Mouse (Mus musculus): ENCODE measurements around the gene Gm20388.
"Not testable (repeated sequence)": the region's sequence is repeated elsewhere in the genome, so short reads cannot be mapped to it uniquely, and the experiment has no call there.

The Gm20388 gene

GRCm38 (mm10) chr8:123077213-123077612 lies 3166.6 kb downstream of the Gm20388 start:
- DNase-seq (ENCODE audit: low spot score), result no peak

- no peak for DNase-seq (ENCODE audit: low spot score)
Observed at GRCm38 (mm10) chr8:123082993-123083392, 3172.4 kb downstream of the Gm20388 start.

GRCm38 (mm10) chr8:123083610-123084009 lies 3173.0 kb downstream of the Gm20388 start:
- no peak for DNase-seq (ENCODE audit: low spot score)

- DNase-seq (ENCODE audit: low spot score), result no peak
Observed at GRCm38 (mm10) chr8:123087289-123087688, 3176.6 kb downstream of the Gm20388 start.

- no peak for DNase-seq (ENCODE audit: low spot score)
Observed at GRCm38 (mm10) chr8:123097216-123097615, 3186.6 kb downstream of the Gm20388 start.

- no peak for DNase-seq (ENCODE audit: low spot score)
Observed at GRCm38 (mm10) chr8:123097786-123098584, 3187.3 kb downstream of the Gm20388 start.

GRCm38 (mm10) chr8:123100288-123100687 lies 3189.6 kb downstream of the Gm20388 start:
- no peak for DNase-seq (ENCODE audit: low spot score)

GRCm38 (mm10) chr8:123101244-123101643 lies 3190.6 kb downstream of the Gm20388 start:
- DNase-seq (ENCODE audit: low spot score), result no peak

- peak; percentile 94 for DNase-seq (ENCODE audit: low spot score)
Observed at GRCm38 (mm10) chr8:123101735-123102685, 3191.4 kb downstream of the Gm20388 start, which contains the start of gene Rpl13. Gene Rpl13, plus strand, starts transcription at chr8:123102350.

GRCm38 (mm10) chr8:123102855-123103254 lies 3192.2 kb downstream of the Gm20388 start:
- not testable (repeated sequence) for DNase-seq (ENCODE audit: low spot score)

- DNase-seq (ENCODE audit: low spot score), result no peak
Observed at GRCm38 (mm10) chr8:123103285-123103684, 3192.6 kb downstream of the Gm20388 start.

GRCm38 (mm10) chr8:123104046-123104767 lies 3193.6 kb downstream of the Gm20388 start:
- DNase-seq (ENCODE audit: low spot score), result no peak

GRCm38 (mm10) chr8:123105553-123106326 lies 3195.1 kb downstream of the Gm20388 start:
- peak; percentile 72 for DNase-seq (ENCODE audit: low spot score)

- no peak for DNase-seq (ENCODE audit: low spot score)
Observed at GRCm38 (mm10) chr8:123106531-123106930, 3195.9 kb downstream of the Gm20388 start.

GRCm38 (mm10) chr8:123108010-123108409 lies 3197.4 kb downstream of the Gm20388 start:
- DNase-seq (ENCODE audit: low spot score), result no peak

- no peak for DNase-seq (ENCODE audit: low spot score)
Observed at GRCm38 (mm10) chr8:123108953-123109352, 3198.3 kb downstream of the Gm20388 start.

- DNase-seq (ENCODE audit: low spot score), result no peak
Observed at GRCm38 (mm10) chr8:123110649-123111048, 3200.0 kb downstream of the Gm20388 start.

- DNase-seq (ENCODE audit: low spot score), result no peak
Observed at GRCm38 (mm10) chr8:123112892-123113291, 3202.3 kb downstream of the Gm20388 start.

- peak; percentile 31 for DNase-seq (ENCODE audit: low spot score)
Observed at GRCm38 (mm10) chr8:123113908-123114469, 3203.3 kb downstream of the Gm20388 start.

GRCm38 (mm10) chr8:123114644-123115043 lies 3204.0 kb downstream of the Gm20388 start:
- no peak for DNase-seq (ENCODE audit: low spot score)

All from MN1 (cell line).